Mouse (Mus musculus) c-Kit-positive CD71-positive TER-119-positive erythroid progenitor cells, embryonic 14.5 days (primary cell): Measurements from ENCODE around the gene Gpatch8.
A peak's percentile ranks its signal among the peaks of the same experiment; 100 is the strongest.

Source experiments
- DNase-seq: peaks from one replicate; pipeline ENCODE4 v3.0.0-alpha.2; 2013; ENCODE audit warnings: low spot score

Gpatch8 gene

DNA sequence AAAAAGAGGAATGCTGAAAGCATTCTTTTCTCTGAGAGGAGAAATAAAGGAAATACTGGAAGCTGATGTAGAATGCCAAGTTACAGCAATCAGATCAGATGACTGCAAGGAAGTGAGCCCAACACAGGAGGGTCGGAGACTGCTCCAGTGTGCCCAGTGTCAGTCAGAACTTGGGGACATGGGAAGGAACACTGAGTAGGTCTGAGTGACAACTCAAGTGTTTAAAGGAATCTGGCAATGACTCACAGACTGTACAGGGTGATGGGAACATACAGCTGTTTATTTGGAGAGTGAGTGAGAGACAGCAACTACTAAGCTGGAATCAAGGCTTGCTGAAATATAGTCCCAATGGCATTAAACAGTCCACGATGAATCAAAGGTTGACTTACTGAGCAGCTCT is 60.0 kb downstream of the Gpatch8 start:
- no peak for DNase-seq

DNA sequence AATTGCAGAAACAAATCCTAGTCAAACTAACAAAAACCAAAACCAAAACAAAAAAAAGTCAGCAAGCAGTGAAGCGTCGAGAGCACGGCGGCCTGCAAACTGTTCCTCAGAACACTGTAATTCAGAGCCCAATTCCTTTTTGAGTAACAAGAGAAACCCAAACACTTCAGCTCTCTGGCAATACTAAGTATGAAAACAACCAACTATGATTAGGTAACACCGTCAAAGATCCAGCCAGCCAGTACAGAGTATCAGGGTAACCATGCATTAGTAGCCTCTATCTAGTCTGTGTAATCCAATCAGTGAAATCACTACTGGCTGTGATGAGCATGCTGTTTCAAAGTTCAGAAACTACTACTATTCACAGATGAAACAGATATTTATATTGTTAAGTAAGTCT is 60.5 kb downstream of the Gpatch8 start:
- no peak for DNase-seq

DNA sequence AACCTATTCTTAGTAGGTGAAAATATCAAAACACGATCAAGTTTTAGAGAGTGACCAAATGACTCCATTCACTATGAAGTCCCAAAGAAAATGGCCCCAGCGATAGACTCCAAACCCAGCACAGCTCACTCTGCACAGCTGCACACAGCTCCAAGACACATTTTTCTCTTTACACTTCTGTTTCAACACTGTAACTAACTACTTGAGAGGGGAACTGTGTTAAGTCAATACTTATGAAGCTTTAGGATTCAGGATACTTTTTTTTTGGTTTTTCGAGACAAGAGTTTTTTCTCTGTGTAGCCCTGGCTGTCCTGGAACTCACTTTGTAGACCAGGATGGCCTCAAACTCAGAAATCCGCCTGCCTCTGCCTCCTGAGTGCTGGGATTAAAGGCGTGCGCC is 61.1 kb downstream of the Gpatch8 start:
- DNase-seq = no peak

DNA sequence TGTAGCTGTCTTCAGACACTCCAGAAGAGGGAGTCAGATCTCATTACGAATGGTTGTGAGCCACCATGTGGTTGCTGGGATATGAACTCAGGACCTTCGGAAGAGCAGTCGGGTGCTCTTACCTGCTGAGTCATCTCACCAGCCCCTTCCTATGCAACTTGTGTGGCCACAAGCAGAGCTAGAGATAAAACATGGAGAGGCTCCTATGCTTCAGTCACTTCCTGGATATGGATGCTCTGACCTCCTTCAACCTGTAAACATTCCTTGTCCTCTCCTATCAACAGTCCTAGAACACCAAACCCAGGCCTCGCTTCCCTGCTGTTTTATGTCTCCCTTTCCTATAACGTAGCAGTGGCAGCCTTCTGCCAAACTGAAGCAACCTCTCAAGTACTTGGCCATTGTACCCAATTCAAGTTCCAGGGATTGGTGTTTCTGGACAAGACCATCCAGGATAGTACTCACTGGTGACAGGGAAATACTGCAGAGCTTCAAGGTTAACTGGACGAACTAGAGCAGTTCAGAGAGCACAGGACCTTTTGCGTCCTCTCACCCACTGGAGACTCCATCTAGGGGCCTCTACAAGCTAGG is 62.0 kb downstream of the Gpatch8 start:
- DNase-seq = no peak

DNA sequence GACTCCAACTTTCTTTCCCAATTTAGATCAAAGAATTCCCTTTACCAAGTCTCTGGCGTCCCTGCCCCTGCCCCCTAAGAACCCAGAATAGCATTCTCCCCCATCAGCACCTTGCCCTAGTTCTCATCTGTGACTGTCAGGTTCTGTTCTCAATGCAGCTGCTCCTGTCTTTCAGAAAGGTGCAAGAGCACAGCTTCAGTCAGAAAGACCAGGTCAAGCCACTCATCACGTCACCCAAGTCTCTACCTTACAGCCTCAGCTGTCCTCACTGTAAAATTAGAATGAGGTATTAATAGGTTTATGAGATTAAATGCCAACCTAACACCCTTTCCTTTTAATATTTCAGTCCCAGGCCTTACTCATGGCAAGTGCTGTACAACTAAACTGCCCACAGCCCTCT is 63.0 kb downstream of the Gpatch8 start:
- DNase-seq = no peak

DNA sequence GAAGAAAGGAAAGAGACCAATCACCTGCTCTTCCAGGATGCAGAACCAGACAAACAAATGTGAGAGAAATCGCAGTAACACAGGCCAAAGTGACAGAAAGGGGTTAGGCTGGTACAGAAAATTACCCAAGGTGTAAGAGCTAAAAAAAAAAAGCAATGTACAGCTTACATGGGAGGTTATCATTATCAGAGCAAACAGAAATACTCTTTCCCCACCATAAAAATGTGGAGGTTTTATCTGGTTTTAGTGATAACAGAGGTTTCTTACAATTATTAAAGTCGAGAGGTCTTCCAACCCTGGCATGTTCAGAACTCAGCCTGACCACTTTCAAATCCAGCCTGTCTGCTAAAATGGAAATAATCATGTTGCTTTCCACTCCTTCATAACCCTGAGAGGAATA is 68.3 kb downstream of the Gpatch8 start:
- no peak for DNase-seq

DNA sequence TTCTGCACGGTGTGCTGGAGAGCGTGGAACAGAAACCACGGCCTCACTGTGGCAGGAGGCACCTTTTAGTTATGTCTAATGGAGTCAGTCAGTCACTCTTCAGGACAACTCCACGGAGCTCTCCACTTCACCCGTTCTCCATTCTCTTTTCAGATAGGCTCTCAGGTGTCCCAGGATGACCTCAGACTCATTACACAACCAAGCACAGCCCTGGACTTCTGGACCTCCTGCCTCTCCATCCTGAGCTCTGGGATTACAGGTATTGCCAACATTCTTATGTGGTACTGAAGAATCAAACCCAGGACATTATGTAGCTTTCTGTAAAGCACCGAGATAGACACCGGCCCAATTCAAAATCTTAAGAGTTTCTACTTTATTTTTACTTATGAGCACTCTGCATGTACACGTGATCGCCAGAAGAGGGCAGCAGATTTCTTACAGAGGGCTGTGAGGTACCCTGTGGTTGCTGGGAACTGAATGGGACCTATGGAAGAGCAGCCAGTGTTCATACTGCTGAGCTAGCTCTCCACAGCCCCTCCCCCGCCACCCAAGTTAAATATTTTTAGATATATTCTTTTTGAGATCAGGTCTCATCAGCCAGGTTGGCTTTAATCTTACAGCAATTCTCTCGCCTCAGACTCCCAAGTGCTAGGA is 69.3 kb downstream of the Gpatch8 start:
- peak; percentile 67 for DNase-seq

DNA sequence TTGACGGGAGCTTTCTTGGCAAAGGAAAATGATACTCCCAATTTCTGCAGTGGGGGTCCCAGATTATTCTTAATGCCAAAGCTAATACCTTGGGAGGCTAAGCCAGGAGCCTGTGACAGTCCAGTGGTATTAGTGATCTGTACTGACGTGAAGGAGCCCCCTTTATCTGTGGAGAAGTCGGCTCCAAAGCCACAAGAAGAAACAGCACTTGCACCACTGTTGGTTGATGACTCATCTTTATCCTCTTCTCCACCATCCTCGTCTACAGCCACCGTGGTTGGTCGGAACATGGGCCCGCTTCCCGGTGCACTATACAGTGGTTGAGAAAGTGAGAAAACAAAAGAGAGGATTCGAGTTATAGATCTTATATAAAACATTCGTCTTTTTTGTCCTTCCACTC is 74.4 kb downstream of the Gpatch8 start:
- DNase-seq = no peak

DNA sequence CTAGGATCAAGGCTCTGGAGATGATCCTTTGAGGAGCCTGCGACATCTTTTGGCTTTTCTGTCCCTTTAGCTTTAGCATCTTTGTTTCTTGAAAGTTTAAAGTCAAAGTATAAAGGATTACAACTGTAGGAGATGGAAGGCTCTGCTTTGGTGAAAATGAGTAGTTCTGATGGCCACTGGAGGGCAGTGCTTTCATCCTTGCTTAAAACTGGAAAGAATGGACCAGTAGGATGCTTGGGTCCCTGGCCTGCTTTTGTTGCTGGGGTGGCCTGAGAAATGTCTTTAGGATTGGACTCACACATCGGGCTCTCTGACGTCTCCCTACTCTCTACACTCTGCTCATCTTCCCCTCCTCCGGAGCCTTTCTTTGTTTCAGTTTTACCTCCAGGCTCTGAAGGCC is 75.3 kb downstream of the Gpatch8 start:
- no peak for DNase-seq

DNA sequence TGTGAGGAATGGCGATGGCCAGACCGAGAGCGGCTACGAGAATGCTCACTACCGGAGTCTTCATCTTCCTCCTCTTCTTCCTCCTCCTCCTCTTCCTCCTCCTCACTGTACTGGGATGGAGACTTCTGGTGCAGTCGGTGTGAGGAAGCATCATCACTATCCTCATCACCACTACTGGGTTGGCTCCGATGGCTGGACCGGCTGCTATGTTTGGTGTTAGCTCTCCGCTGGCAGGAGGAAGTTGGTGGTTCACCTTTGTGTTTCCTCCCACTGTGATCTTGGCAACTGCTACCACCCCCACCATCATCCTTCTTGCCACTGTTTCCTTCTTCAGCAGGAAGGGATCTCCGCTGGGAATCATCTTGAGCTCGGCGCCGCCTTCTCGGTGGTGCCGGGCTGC is 76.1 kb downstream of the Gpatch8 start:
- no peak for DNase-seq

DNA sequence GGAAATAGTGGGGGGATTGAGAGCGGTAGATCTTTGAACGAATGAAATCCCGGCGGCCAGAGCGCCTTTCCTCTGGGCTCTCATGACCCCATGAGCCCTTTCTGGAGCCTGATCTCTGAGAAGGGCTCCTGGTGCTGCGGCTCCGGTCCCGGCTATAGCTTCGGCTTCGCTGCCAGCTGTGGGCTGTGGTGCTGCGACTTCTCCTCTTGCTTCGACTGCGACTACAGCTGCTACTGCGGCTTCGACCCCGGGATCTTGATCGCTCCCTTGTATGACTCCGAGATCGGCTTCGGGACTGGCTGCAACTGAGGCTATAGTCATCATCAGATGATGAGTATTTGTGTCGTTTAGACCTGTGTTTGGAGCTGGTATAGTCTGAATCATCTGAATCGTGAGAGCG is 76.6 kb downstream of the Gpatch8 start:
- no peak for DNase-seq

DNA sequence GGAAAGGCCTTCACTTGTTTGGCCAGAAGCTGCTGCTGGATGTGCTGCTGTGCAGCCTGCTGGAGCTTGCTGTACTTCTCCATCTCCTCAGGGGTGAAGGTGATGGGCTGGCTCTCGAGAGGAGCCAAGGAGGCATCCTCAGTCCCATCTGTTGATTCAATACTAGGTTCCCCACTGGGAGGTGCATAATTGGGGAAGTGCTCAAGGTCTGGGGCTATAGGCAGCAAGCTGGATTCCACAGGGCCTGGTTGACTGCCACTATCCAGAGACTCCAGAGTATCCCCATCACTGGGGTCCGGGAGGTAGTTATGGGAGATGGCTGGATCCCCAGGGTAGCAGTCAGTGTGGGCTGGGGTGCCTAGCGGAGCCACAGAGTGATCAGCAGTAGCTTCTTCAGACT is 77.5 kb downstream of the Gpatch8 start:
- DNase-seq = no peak

DNA sequence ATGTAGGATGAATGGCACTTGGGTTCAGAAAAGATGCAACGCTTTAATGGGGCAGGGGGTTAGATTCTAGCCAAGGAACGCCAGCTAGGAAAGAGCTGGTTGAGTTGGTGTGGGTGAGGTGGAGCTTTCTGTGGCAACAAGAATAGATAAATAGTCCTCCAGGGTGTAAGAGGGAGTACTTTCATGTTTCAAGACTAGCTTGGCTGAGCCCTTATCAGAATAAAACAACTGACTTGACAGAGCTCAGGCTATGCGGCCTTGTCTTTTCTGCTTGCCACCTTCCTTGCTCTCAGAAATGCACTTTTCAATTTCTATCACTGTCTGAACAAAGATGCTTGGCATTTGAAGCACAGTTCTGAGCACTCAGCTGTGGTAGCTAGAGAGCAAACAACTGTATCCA is 81.2 kb downstream of the Gpatch8 start:
- no peak for DNase-seq

DNA sequence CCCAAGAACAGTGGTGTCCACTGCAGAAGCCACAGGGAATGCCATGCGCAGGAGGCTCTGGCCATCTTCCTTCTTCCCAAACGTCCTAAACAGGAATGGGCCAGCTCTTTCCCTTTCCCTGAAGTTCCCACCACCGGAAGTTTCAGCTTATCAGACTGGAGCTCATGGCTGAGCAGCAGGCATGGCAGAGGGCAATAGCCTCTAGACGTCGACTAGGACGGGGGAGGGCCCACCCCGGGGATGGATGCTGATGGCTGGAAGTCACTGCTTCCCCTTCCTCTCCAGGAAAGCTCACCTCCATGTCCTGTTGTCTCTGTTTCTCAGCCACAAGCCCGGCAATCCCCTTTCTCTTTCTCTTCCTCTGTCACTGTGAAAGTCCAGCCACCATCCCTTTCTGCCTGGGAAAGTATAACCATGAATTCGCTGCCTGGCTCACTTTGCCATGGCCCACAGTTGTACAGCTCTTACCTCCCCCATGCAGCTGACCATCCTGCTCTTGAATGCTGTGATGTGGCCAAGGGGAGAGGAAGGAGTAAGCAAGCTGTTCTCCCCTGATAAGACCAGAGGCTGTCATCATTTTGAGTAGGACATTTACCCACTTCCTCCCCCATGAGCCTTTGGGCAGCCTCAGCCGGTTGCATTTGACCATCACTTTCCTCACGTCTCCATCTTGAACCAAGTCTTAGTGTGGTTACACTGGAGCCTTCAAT is 86.4 kb downstream of the Gpatch8 start, which contains the start of gene Itga2b:
Gene Itga2b, minus strand, starts transcription at position 475 of the 710 bp plus-strand sequence.
- peak; percentile 55 for DNase-seq

DNA sequence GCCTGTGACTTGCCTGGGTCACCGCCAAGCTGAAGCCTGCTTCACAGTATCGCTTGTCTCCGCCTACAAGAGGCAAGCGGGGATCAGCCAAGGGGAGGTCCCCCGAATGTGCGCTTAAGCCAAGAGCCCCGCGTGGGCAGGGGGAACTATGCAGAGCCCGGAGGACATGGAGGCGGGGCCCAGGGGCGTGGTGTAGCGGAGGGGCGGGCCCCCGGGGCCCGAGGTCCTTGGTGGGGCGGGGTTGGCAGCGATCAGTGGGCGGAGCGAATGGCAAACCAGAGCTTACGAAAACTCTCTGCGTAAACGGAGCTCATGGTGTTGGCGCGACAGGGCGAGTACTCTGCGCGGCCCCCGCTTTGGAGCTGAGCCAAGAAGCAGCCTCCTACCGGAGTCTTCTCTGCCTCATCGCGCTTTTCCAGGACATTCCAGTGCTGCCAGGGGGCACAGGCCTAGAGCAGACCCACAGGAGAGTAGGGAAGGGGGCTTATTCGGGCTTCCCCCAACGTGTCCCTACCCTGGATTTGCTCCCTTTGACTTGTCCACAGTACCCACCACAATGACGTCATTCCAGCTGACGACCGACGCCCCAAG is 89.1 kb downstream of the Gpatch8 start:
- DNase-seq = peak; percentile 89

DNA sequence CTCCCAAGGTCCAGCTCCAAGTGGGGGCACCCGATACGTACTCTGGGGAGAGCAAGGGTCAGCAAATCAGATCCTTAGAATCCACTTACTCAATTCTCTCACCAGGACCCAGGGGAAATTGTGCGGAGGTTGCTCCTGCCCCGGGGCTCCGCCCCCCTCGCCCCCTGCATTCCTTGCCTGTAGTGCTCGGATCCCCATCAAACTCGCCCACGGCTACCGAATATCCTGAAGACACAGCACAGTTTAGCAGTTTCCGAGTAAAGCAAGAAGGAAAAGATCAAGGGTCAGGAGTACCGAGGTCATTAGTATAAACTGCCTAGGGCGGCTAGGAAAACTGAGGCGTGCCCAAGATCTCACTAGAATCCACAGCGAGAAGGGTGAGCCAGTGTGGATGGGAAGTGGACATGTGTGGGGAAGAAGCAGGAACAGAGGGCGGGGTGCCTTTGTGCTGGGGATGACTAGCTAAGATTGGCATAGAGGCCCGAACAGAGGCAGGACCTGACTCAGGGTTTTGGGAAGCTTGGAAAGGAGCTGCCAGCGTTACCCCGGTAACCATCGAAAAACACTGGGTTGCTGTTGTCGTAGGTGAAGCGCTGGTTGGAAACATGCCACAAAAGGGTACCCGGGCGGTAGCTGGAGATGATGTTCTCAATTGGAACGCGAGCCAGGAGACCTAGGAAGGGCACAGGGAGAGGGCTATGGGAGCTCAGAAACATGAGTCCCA is 90.3 kb downstream of the Gpatch8 start:
- DNase-seq = no peak

DNA sequence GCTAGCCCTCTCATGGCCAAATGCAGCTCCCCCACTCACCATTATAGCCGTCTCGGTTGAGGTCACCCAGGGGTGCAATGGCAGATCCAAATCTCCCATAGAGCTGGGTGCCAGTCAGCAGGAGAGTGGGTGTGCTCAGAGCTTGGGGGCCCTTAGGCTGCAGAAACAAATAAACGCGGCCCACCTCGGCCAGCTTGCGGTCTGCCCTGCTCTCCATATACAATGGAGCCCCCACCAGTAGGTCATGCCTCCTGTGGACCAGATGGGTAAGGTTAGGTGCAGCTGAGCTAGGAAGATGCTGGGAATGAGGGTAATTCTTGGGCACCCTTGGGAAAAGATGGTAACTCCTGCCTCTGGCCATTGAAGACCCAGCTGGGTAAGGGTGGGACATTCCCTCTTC is 91.3 kb downstream of the Gpatch8 start:
- no peak for DNase-seq

DNA sequence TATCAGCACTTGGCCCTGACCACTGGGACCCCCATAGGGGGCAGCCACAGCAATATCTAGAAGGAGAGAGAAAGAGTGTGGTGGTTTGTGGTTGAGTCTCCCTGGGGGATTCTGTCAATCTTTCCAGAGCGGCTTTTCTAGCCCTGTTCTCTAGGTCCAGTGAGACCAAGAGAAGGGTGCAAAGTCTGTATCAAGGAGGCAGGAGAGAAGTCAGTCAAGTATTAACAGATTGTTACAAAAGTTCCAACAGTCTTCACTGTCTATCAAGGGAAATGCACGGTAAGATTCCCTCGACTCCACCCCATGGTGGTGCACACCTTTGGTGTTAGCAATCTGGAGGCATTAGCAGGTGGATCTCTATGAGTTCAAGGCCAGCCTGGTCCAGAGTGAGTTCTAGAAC is 94.4 kb downstream of the Gpatch8 start:
- no peak for DNase-seq

DNA sequence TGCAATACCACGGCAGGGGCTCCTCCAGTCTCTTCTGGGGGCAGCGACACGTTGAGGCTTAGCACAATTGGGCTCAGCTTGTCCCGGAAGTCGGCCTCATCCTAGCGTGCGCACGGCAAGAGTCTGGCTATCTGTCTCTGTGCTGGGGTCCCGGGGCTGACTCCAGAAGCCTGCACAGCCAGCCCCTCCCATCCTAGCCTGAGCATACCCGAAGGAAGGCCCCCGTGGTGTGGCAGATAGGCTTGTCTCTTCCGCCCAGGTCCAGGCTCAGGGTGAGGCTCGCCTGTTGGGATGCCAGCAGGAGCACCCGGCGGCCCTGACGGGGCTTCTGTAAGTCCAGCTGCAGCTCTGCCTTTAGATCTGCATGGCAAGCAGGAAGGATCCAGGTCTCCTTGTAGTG is 95.7 kb downstream of the Gpatch8 start:
- no peak for DNase-seq

DNA sequence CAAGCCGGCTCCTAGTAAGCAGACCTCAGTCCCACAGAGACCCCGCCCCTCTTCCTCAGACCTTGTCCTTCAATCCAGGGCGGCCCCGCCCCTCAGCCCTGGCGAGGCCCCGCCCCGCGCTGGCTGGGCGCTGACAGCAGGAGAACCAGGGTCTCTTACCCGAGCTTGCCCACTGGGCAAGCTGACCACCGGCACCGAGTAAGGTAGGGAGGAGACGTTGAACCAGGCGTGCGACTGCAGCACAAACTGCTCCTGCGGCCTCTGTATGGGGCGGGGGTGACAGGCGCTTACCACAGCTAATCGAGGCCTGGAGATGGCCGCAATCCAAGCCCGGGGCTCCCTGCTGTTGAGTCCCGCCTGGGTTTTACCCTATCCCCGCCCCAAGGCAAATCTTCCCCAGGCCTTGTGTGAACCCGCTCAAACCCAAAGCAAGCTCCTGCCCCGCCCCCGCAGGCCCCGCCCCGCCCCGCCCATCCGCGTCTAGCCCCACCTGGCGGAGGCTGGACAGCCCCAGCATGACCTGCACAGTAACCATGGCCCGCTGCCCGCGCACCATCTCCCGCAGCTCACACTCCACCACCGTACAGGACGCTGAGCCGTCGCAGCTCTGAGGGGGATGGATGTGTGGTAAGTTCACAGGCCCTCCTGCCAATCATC is 100.3 kb downstream of the Gpatch8 start:
- DNase-seq = peak; percentile 57

DNA sequence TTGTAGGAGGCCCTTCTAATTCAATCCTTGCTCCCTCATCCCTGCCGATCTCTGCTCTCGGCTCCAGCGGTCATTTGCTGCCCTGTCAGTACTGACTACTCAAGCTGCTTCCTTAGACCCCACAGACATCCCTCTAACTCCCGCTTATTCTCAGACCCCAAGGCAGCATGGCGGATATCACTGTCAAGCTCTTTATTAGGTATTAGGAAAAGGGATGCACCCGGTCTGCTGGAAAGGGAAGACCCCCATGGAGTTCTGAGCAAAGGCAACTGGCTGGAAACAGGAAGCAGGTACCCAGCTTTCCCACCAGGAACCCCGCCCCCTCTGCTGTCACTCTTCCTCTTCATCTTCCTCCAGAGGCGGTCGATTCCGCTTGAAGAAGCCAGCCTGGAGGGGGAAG is 103.1 kb downstream of the Gpatch8 start:
- no peak for DNase-seq
